Mouse (Mus musculus): ENCODE data around the gene Otop2.

DNA sequence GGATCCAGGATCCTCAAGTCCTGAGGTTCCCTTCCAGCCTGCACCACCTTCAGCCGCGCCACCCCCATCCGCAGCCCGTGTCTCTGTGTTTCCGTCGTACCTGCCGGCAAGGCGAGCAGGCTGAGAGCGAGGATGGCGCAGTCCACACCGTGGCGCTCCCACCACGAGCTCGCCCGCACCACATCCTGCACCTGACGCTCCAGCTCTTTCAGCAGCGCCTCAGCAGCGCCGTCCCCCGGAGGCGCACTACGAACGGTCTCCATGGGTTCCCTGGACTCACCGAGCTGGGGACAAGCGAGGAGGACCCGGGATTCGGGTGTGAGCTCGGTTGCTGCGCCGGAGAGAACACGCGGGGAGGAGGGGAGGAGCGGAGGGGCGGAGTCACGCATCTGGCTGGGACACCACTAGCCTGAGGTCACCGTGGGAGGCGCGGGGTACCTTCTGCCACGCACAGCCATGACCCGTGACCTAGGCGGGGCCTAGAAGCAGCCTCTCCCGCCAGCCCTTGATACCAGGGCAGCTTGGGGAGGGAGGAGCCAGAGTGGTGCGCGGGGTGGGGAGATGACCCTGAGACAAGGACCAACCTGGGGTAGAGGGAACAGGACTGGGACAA, 9.6 kb upstream of the Otop2 start, which contains the start of gene Fads6:
- peak; percentile 23 for TF ChIP-seq CTCF (IDR thresholded peaks at IDR 0.05; ENCODE audit: low read depth)
- TF ChIP-seq EP300 (IDR thresholded peaks at IDR 0.05; ENCODE audit: low read depth) = no peak

All from heart, postnatal 0 days (tissue).